Mouse (Mus musculus): ENCODE data around the gene Fgfr2.

The Fgfr2 gene

DNA sequence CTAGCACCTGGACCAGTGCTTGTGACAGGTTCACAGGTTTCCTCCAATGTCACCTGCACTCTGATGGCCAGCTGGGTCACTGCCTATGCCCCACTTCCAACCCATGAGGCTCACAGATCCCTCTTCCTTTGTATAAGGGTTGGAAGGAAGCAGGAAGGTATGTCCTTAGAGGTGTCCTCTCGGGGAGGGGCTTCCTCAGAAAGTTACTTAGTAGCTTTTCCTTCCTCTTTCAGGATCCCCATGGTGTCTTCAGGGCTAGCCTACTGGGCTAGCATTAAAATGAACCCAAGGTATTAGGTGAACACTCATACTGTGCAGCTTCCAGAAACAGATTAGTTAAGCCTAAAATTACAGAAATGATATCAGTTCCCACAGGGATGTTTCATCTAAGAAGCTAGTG, 790.1 kb downstream of the Fgfr2 start:
- no peak for DNase-seq (ENCODE audit: low spot score)

DNA sequence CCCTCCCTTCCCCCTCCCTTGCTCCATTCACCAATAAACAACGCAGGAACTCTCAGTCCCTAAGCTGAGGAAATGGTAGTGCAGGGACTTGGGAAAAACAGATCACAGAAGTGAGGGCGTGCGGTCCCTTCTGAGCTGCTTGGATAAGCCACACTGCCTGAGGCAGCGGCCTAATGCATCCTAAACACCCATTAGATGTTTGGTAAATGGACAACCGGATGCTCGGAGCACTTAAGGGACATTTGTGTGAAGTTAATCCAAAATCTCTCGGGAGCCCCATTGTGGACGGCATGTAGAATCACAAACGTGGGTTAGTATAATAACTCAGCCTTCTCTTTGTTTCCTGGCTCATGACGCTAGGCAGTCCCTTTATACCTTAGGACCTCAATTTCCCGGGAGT, 791.0 kb downstream of the Fgfr2 start:
- no peak for DNase-seq (ENCODE audit: low spot score)

DNA sequence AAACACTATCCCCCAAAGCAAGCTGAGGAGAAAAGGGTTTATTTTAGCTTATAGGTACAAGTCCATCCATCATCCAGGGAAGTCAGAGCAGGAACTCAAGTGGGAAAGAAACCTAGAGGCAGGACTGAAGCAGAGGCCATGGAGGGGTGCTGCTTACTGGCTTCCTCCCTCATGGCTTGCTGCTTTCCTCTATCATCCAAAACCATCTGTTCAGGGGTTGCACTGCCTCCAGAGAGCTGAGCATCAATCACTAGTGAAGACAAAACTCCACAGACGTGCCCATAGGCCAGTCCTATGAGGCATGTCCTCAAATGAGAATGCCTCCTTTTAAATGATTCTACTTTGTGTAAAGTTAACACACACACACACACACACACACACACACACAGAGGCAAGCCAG, 793.0 kb downstream of the Fgfr2 start:
- DNase-seq (ENCODE audit: low spot score): no peak

DNA sequence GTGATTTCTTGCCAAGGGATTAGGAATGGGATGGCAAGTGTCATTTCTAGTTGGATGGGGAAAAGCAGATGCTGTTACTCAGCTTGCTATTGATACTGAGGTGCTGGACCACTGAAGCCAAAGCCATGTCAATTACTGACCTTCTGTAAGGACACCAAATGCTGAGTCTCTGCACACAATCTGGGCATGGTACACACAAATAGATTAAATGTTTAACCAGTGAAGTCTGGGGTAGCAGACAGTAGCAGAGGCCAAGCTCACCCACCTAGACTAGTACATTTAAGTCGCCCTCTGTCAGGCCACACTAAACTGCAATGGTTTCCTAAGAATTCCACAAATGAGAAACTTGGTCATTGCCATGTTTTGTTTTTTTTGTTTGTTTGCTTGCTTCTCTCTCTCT, 794.5 kb downstream of the Fgfr2 start:
- DNase-seq (ENCODE audit: low spot score): no peak

DNA sequence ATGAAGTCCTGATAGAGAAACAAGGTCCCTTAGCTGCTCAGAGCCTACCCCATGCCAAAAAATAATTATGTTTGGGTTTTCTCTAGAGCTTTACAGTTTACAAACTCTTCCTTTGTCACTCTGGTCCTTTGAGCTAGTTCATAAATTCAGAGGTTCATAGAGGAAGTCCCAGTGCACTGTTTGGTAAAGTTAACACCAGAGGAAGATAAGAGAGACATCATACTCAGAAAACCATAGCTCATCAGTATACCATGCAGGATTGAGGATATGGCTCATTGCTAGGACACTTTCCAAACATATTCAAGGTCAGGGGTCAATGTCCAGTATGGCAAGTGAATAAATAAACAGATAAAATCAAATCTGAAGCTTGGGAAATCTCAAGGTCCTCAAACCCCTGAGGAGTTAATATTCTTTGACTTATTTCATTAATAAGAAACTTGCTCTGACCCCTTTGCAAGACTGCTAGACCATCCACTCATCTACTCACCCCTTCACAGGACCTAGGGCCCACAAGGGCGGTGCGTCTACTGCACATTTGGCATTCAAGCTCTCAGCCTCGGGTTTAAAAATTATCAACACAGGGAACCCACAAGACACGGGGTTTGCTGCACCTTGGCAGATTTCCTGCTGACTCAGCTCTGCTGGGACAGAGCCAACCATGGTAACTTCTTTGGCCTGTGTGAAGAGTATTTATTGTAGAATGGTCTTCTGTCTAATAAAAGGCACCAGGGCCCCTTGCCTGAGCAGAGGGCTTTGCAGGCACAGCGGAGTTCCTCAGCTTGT, 797.4 kb downstream of the Fgfr2 start:
- no peak for DNase-seq (ENCODE audit: low spot score)

DNA sequence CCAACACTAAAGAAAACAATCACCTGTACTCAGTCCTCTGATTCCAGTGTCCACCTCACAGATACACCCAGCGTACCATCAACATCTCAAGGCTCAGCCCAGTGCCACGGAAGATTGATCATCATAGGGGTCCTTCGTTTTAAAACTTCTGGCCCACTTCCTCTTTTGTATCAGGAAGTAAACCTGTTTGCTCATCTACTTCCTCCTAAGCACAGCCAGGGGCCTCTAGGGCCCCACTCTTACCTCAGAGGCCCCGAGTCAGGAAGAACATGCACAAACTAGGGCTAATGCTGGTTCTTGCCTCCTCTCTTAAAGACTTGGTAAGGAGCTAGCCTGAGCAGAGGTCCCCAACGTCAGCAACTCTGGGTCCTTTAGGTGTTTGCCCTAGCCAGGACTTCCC, 799.7 kb downstream of the Fgfr2 start:
- no peak for DNase-seq (ENCODE audit: low spot score)

DNA sequence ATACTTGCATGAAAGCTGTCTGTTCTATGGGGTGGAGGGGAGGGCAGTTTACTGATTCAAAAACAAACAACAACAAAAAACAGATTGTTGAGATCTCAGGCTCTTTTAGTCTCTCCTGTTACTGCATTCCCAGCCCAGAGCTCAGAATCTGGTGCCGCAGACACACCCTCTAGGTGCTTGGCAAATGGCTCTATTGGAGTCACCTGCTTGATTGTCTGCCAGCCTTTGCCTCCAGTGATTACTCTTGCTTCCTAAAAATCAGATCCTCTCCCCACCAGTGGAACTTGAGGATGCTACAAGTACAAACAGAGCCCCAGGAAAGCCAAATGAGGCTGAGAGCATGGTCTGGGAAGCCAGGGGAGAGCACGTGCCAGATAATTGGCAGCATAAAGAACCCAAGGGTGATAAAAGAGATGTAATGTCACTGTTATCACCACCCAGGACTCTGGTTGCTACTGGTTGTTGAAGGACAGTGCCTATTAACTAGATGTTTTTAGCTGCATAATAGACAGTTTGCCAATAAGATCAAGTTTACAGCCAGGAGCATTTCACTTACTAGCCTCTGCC, 801.7 kb downstream of the Fgfr2 start:
- no peak for DNase-seq (ENCODE audit: low spot score)

DNA sequence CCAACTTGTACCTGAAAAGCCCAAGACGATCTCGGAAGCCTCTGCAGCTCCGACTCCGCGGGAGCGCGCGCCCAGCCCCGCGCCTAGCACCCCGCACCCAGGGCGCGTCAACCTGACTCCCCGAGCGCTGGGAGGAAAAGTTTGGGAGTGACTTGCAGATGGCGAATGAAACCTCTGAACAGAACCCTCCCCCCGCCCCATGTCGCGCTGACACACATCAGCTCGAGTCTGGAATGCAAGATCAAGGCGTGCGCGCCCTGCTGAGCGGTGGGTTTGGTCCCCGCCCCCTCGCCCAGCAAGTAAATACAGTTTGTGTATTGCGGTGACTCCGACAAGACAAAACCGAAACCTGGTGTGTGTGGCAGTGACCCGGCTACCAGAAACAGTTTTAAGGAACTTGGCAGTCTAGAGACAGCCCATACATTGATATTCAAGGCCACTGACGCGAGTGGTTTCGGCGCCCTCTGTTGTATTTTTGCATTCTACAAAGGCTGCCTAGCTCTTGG, 806.1 kb downstream of the Fgfr2 start, which contains the start of gene Chst15:
Gene Chst15 (minus strand): TSS at position 193 of the 506 bp plus-strand sequence.
- DNase-seq (ENCODE audit: low spot score): no peak

DNA sequence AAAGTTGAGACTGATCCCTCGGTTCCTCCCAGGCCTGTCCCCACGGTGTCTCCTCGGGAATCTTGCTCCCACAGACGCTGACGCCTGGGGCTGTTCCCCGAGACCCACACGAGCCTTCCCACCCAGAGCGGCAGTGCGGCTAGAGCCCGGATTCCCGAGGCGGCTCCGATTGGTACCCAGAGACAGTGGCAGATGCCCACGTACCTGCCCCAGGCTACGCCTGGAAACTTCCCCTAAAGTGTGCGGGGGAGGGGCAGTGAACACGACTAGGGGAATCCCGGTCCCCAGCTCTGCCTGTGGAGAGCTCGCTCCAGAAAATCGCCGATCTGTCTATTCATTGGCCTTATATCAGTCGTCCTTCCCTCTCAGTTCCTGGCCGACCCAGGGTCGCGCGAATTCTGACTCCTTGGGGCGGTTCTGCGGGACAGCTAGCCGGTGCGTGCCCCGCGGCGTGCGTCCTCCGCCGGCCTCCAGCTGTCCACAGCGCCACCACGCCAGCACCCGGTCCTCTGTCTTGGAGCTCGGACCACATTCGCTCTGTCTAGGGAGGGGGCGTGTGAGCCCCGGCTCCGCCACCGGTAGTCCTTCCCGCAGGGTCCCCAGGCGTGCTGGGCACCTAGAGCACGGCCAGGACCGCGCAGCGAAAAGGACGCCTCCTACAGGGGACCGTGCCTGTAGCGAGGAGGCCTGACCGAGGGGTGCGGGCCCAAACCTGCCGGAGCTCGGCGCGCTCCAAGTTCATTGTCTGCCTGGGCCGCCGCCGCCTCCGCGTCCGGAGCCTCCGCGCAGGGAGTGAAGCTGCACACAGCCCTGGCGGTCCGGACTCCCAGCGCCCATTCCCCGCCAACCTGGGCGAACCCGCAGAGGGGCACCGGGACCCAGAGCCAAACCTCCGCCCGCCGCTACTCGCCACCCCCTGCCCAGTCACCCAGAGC, 806.8 kb downstream of the Fgfr2 start:
- peak; percentile 51 for DNase-seq (ENCODE audit: low spot score)

DNA sequence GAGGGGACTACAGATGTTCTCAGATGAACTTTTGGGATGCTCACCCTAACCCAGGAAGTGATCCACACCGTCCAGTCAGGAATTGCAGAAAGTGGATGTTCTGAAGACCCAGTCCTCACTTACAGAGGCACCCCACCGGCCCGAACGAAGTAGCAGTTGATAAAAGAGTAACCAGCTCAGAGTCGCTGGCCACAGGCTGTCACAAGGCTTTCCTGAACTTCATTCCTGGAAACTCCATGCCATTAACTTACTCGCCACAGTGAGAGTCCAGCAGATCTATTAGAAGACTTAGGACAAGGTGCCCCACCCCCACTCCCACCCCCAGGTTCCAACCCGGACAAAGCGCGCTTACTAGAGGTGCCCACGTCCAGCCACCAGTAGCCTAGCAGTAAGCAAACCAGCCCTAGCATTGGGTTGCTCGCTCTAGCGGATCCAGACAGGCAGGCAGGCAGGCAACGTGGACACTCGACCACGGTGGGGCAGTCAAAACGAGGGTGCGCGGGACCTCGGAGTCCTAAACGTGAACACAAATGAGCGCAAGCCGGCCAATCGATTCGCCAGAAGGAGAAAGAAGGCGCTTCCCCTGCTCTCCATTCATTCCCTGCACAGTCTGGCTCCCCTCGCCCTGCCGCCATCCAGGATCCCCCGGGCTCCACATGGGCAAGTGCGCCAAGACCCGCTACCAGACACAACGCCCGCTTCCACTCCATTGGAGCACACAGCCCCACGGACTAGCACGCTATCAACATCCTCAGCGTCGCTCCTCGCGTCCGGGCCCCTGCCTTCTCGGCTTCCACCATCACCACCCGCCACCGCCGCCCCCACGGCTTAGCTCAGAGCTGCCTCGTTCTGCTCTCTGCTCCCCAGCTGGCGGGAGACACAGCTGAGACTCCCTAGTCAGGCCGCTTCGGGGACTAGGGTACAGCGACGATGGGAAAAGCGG, 807.7 kb downstream of the Fgfr2 start:
- peak; percentile 36 for DNase-seq (ENCODE audit: low spot score)

DNA sequence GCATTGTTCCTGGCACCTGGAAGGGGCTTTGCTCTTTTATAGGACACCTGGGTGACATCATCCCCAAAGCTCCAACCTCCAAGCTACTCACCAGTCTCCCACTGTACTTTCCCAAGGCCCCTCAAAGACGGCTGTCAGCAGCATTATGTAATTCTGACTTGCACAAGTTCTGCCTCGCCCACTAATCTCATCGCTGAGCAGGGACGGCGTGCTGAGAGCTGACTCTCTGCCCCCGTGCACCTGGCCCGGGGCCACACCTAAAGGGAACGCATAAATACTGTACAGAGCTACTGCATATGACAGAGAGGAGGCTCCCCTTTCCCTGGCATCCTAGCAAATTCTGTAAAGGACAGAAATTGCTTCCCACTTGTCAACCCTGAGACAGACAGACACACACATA, 810.8 kb downstream of the Fgfr2 start:
- no peak for DNase-seq (ENCODE audit: low spot score)

DNA sequence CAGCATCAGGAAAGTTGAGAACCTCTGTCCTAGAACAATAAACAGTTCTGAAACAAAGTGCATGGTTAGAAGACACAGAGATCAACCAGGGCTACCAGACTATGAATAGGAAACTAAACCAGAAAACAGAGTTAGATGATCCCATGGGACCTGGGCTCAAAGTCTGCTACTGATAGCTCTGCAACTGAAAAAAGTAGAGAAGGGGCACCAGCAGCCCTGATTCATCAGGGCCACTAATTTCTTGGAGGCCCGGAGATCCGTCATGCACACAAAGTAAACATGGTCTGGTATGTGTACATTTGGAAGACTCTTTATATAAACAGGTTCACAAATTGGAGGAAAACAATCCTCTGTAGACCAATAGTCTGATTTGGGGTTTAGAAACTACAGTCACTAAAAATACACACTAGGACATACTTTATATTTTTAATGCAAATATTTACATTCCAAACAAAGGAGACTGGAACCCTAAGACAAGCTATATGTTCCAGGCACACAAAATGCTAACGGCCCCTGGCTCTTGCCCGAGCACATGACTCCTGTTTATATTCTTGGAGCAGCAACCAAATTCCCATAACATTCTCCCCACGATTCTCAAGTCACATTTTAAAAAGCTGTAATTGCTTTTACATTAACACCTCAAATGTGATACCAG, 814.5 kb downstream of the Fgfr2 start:
- no peak for DNase-seq (ENCODE audit: low spot score)

DNA sequence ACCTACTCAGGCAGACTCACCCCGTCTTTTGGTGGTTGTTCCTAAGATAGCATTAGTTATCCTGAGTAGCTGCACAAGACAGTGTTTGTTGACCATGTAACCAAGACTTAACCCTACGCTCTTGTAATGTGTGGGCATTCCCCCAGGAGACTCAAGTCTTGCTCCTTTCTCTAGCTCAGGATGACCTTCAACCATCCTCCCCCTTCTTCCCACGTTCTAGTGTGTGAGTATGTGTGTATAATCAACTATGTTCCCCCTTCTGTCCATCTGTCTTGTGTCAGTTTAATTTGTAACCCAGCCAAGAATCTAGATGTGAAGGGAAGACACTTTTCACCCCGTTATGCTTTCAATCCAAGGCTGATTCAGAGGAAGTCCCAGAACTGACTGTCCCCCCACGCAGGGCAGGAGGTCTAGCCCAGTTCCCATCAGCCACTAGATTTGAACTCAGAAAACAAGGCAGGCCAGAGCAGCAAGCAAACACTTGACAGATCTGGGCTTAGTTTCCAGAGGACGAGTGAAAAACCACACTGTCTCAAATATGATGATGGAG, 815.4 kb downstream of the Fgfr2 start:
- DNase-seq (ENCODE audit: low spot score): no peak

DNA sequence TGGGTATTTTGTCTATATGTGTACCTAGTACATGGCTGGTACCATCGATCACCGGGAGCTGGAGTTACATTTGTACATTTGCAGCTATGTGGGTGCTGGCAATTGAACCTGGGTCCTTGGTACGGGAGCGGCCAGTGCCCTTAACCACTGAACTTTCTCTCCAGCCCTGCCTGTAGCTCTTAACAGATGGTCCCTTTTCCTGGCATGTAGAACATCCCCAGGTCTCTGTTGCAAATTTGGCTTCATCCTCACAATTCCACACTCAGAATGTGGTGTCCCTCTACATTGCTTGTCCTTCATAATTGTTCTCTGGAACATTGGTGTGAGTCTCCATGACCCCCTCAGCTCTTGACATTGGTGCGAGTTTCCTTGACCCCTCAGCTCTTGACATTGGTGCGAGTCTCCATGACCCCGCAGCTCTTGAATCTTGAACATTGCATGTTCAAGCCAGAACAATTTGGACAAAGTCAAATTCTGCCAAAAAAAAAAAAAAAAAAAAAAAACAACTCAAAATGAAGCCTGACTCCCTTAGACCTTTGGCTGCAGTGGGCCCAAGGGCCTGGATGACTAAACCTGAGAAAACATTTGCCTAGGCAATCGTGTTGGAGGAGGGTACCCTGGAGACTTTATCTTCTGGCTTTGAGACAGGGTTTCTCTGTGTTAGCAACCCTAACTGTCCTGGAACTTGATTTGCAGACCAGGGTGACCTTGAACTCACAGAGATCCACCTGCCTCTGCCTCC, 816.3 kb downstream of the Fgfr2 start:
- DNase-seq (ENCODE audit: low spot score): no peak

DNA sequence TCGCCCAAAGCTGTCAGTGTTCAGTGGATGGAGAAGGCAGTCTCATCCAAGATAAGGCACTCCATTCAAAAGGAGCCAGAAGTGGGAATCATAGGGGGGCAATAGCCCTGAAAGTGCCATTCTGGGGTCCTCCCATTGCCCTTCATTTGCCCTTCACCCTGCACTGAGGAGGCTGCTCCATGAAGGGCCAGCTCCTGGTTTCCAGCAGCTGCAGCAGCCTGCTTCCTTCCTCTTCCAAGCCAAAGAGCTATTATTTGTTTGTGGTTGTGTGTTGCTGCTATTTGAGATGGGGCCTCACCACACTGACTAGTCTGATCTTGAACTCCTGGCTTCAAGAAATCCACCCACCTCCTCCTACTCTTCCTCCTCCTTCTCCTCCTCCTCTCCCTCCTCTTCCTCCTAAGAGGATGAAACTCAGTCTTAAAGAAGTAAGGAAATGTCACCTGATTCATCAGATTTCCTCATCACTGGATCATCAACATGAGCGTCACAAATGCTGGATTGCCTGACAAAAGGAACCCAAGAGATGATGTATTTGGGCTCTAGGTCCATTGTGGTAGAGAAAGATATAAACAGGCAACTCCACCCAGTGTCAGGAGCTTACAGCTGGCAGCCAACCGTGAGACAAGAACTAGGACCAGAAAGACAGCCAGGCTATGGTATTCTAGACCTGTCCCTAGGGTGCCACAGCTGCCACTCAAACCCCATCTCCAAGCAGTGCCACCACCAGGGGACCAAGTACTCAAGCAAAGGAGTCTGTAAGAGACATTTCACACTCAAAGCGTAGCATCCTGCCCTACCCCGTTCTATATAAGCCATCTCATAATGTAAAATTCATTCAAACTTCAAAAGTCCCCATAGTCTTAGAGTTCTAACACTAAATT, 817.4 kb downstream of the Fgfr2 start:
- no peak for DNase-seq (ENCODE audit: low spot score)

DNA sequence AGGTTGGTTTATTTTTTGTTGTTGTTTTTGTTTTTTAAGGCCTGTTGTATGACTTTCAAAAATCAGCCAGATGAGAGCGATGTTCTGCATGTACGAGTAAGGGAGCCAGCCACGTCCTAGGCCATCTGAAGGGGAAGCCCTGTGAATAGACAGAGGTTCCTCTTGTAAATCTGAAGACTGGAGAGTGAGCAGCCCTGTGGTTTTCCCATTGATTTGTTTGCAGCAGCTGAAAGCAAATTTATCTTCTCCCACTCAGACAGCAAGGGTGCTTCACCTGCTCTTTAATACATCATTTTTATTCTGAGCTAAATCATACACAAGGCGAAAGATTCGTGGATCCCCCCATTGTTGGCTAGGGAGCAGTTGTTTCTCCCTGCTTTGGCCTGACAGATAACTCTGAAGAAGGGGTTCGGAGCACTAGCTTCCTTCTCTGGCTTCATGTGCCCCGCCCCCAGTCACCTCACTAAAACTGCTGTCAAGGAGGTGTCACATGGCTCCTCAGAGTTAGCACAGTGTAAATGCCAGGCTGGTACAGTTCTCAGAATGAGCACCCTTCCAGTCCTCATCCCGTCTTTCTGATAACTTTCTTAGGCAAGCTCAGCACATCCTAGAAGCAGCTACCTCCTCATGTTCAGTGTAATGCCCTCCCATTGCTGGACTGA, 818.6 kb downstream of the Fgfr2 start:
- DNase-seq (ENCODE audit: low spot score): no peak

DNA sequence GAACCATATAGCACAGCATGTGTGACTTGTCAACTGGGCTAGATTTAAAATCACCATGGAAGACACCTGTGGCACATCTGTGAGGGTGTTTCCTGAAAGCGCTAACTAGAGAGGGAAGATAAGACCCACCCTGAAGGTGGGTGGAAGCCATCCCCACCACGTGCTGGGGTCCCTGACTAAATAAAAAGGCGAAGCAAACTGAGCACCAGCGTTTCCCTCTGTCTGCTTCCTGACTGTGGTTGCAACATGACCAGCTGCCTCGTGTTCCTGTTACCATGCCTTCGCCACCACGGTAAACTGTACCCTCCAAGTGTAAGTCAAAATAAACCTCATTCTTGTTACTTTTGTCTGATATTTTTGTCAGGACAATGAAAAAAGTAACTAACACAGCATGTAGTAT, 819.2 kb downstream of the Fgfr2 start:
- DNase-seq (ENCODE audit: low spot score): no peak

DNA sequence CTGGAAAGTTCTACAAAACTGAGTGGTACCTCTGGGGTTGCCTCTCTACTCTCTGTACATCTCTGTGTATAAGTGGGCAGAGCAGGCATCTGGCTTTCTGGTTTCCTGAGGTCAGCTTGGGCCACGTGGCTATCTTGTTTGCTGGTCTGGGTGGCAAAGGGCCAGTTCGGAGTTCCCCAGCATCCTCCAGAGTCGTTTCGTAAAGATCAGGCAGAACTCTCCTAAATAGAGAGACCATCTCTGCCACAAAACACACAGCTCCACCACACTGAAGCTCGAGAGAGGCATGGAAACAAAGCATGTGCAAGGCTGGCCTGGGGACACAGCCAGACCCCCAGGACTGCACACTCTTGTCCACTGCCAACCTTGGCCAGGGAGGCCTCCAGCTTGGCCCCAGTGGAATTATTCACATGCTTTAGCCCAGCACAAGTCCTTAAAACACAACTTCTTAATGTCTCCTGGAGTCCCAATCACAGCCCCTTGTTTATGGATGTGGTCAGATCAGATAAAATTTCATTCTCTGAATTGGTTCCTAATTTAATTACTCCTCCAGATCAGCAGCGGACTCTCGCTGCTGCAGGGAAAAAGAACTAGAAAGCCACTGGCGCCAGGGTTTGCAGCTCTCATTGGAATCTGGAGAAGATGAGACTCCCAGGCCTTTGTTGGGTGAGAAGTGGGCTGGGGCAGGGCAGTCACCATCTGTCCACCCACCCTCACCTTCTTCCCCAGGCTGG, 820.5 kb downstream of the Fgfr2 start:
- DNase-seq (ENCODE audit: low spot score): no peak
